Mouse (Mus musculus): ENCODE measurements around the gene Dgki. TPM values are rescaled to one million over a fixed set of nuclear protein-coding genes. Genes with fewer than 3 reads are reported as not detected.
A peak's percentile ranks its signal among the peaks of the same experiment; 100 is the strongest.

The Dgki gene
- total and polyA plus RNA-seq, 2 experiments from 2014 or later = 4.6 to 26.9 TPM

GRCm38 (mm10) chr6:36926455-36926854 lies 373.5 kb downstream of the Dgki start:
- Histone ChIP-seq H3K9ac (replicated peaks; ENCODE audit: low read length, poor library complexity, severe bottlenecking) (no peak overlapping the region), H3K36me3 (ENCODE audit: insufficient read depth, low read length) (no peaks in the 10 kb centered on the region), H3K4me2 (ENCODE audit: low read depth, low read length, poor library complexity, severe bottlenecking) (no peak overlapping the region), H3K27me3 (ENCODE audit: insufficient read depth, low read length) (no peaks in the 10 kb centered on the region), H3K4me3 (ENCODE audit: low read depth, low read length) (no peak overlapping the region), H3K27ac (ENCODE audit: low read depth, low read length) (no peak overlapping the region), H3K4me1 (ENCODE audit: insufficient read depth, low read length) (no peaks in the 10 kb centered on the region), H3K9me3 (ENCODE audit: low read length) (no peaks in the 10 kb centered on the region)
- peak; percentile 85 for DNase-seq (ENCODE audit: low spot score)
- ATAC-seq (ENCODE audit: low FRiP score) = no peak
- TF ChIP-seq CTCF (IDR thresholded peaks at IDR 0.05) = no peak
- WGBS = 75% methylated on average over 4 of the region's 4 CpGs

GRCm38 (mm10) chr6:36922006-36922405 lies 378.0 kb downstream of the Dgki start:
- H3K36me3 ChIP-seq (ENCODE audit: insufficient read depth, low read length) = no peaks in the 10 kb centered on the region
- H3K27ac ChIP-seq (ENCODE audit: low read depth, low read length) = no peak overlapping the region
- no peaks in the 10 kb centered on the region for H3K27me3 ChIP-seq (ENCODE audit: insufficient read depth, low read length)
- H3K4me1 ChIP-seq (ENCODE audit: insufficient read depth, low read length) = no peaks in the 10 kb centered on the region
- H3K4me2 ChIP-seq (ENCODE audit: low read depth, low read length, poor library complexity, severe bottlenecking) = no peak overlapping the region
- no peak for TF ChIP-seq CTCF (IDR thresholded peaks at IDR 0.05)
- DNase-seq (ENCODE audit: low spot score) = no peak
- WGBS = 94% methylated on average over 4 of the region's 4 CpGs
- ATAC-seq (ENCODE audit: low FRiP score) = no peak
- H3K9ac ChIP-seq (replicated peaks; ENCODE audit: low read length, poor library complexity, severe bottlenecking) = no peak overlapping the region
- H3K4me3 ChIP-seq (ENCODE audit: low read depth, low read length) = no peak overlapping the region
- no peaks in the 10 kb centered on the region for H3K9me3 ChIP-seq (ENCODE audit: low read length)

- WGBS = 50% methylated on average over 6 of the region's 6 CpGs
- no peak overlapping the region for H3K4me2 ChIP-seq (ENCODE audit: low read depth, low read length, poor library complexity, severe bottlenecking)
- H3K27ac ChIP-seq (ENCODE audit: low read depth, low read length) = no peak overlapping the region
- TF ChIP-seq CTCF (IDR thresholded peaks at IDR 0.05) = no peak
- H3K9ac ChIP-seq (replicated peaks; ENCODE audit: low read length, poor library complexity, severe bottlenecking) = no peak overlapping the region
- DNase-seq (ENCODE audit: low spot score) = no peak
- H3K4me3 ChIP-seq (ENCODE audit: low read depth, low read length) = no peak overlapping the region
- no peaks in the 10 kb centered on the region for H3K27me3 ChIP-seq (ENCODE audit: insufficient read depth, low read length)
- no peaks in the 10 kb centered on the region for H3K9me3 ChIP-seq (ENCODE audit: low read length)
- no peaks in the 10 kb centered on the region for H3K36me3 ChIP-seq (ENCODE audit: insufficient read depth, low read length)
- H3K4me1 ChIP-seq (ENCODE audit: insufficient read depth, low read length) = no peaks in the 10 kb centered on the region
- no peak for ATAC-seq (ENCODE audit: low FRiP score)
Observed at GRCm38 (mm10) chr6:36911586-36911985, 388.4 kb downstream of the Dgki start.

- Histone ChIP-seq H3K36me3 (ENCODE audit: insufficient read depth, low read length) (no peaks in the 10 kb centered on the region), H3K4me1 (ENCODE audit: insufficient read depth, low read length) (no peaks in the 10 kb centered on the region), H3K27ac (ENCODE audit: low read depth, low read length) (no peak overlapping the region), H3K27me3 (ENCODE audit: insufficient read depth, low read length) (no peaks in the 10 kb centered on the region), H3K9ac (replicated peaks; ENCODE audit: low read length, poor library complexity, severe bottlenecking) (no peak overlapping the region), H3K4me2 (ENCODE audit: low read depth, low read length, poor library complexity, severe bottlenecking) (no peak overlapping the region), H3K4me3 (ENCODE audit: low read depth, low read length) (no peak overlapping the region), H3K9me3 (ENCODE audit: low read length) (no peaks in the 10 kb centered on the region)
- DNase-seq (ENCODE audit: low spot score) = no peak
- 71% methylated on average over 3 of the region's 3 CpGs for WGBS
- no peak for TF ChIP-seq CTCF (IDR thresholded peaks at IDR 0.05)
- no peak for ATAC-seq (ENCODE audit: low FRiP score)
Observed at GRCm38 (mm10) chr6:36907191-36907590, 392.8 kb downstream of the Dgki start.

- TF ChIP-seq CTCF (IDR thresholded peaks at IDR 0.05) = no peak
- ATAC-seq (ENCODE audit: low FRiP score) (no peak), DNase-seq (ENCODE audit: low spot score) (no peak)
- no peak overlapping the region for H3K27ac ChIP-seq (ENCODE audit: low read depth, low read length)
- WGBS = 90% methylated on average over 3 of the region's 3 CpGs
- H3K4me3 ChIP-seq (ENCODE audit: low read depth, low read length) = no peak overlapping the region
- H3K4me2 ChIP-seq (ENCODE audit: low read depth, low read length, poor library complexity, severe bottlenecking) = no peak overlapping the region
- no peaks in the 10 kb centered on the region for H3K9me3 ChIP-seq (ENCODE audit: low read length)
- no peaks in the 10 kb centered on the region for H3K36me3 ChIP-seq (ENCODE audit: insufficient read depth, low read length)
- no peaks in the 10 kb centered on the region for H3K27me3 ChIP-seq (ENCODE audit: insufficient read depth, low read length)
- no peak overlapping the region for H3K9ac ChIP-seq (replicated peaks; ENCODE audit: low read length, poor library complexity, severe bottlenecking)
- H3K4me1 ChIP-seq (ENCODE audit: insufficient read depth, low read length) = no peaks in the 10 kb centered on the region
Observed at GRCm38 (mm10) chr6:36905965-36906364, 394.0 kb downstream of the Dgki start.

GRCm38 (mm10) chr6:36904911-36905310 lies 395.1 kb downstream of the Dgki start:
- ATAC-seq (ENCODE audit: low FRiP score) (no peak), DNase-seq (ENCODE audit: low spot score) (no peak)
- Histone ChIP-seq H3K9me3 (ENCODE audit: low read length) (no peaks in the 10 kb centered on the region), H3K4me1 (ENCODE audit: insufficient read depth, low read length) (no peaks in the 10 kb centered on the region), H3K36me3 (ENCODE audit: insufficient read depth, low read length) (no peaks in the 10 kb centered on the region), H3K4me2 (ENCODE audit: low read depth, low read length, poor library complexity, severe bottlenecking) (no peak overlapping the region), H3K9ac (replicated peaks; ENCODE audit: low read length, poor library complexity, severe bottlenecking) (no peak overlapping the region), H3K4me3 (ENCODE audit: low read depth, low read length) (no peak overlapping the region), H3K27ac (ENCODE audit: low read depth, low read length) (no peak overlapping the region), H3K27me3 (ENCODE audit: insufficient read depth, low read length) (no peaks in the 10 kb centered on the region)
- no peak for TF ChIP-seq CTCF (IDR thresholded peaks at IDR 0.05)
- 64% methylated on average over 5 of the region's 5 CpGs for WGBS
